1 mouse cellular context compared by ENCODE assay signal in the genomic region with DNA sequence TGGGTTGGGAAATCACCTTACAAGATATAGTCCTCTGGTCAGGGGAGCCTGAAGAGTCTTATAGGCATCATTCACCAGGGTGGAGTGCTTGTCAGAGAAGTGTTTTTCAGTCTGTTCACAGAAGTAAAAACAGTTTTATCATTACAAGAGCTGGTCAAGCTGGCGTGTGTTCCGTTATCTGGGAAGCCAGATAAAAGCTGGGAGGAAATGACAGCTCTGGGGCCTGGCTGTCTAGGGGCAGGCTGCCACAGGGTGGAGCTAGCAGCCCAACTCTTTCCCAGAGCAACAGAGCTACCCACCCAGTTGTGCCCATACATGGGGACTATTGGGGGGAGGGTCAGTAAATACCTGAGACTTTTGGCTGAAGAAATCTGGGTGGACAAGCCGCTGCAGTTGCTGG.
A peak's percentile ranks its signal among the peaks of the same experiment; 100 is the strongest.
TF ChIP-seq lines count a peak whose summit lies in the region.

No protein-coding gene starts in this region.

TF ChIP-seq in MEL, 35 proteins besides CTCF, POLR2A, EP300 and RAD21 (continued from another document):
- peak; percentile 48 for TF ChIP-seq SMC3 (IDR thresholded peaks at IDR 0.05; ENCODE audit: low read depth, low read length)
- TF ChIP-seq CHD1 (IDR thresholded peaks at IDR 0.05; ENCODE audit: low read depth, low read length), result no peak
- TF ChIP-seq ZC3H11A (IDR thresholded peaks at IDR 0.05; ENCODE audit: low read depth, low read length), result 0 out of 2 replicates have a peak, but pooled peaks have one; percentile 20
- peak; percentile 99 for TF ChIP-seq TCF12 (IDR thresholded peaks at IDR 0.05; ENCODE audit: low read depth, low read length)
- TF ChIP-seq GATA1 (IDR thresholded peaks at IDR 0.05; ENCODE audit: low read depth, low read length), result peak; percentile 99
- TF ChIP-seq NELFE (IDR thresholded peaks at IDR 0.05; ENCODE audit: low read depth, low read length), result peak; percentile 58
- peak; percentile 66; the same call in 1 of the 2 replicates for TF ChIP-seq ZNF384 (IDR thresholded peaks at IDR 0.05; ENCODE audit: low read depth, low read length)
- peak; percentile 98 for TF ChIP-seq SIN3A (IDR thresholded peaks at IDR 0.05; ENCODE audit: low read length)
- TF ChIP-seq KAT2A (conservative IDR thresholded peaks at IDR 0.05; ENCODE audit: low read depth, low read length), result 0 out of 2 replicates have a peak, but pooled peaks have one; percentile 32
- TF ChIP-seq MAZ (IDR thresholded peaks at IDR 0.05; ENCODE audit: low read depth, low read length), result peak; percentile 93; the same call in 1 of the 2 replicates
- TF ChIP-seq POLR2AphosphoS2 (IDR thresholded peaks at IDR 0.05; ENCODE audit: low read length), result no peak
- peak; percentile 46; the same call in 1 of the 2 replicates for TF ChIP-seq MEF2A (IDR thresholded peaks at IDR 0.05; ENCODE audit: extremely low read depth, insufficient replicate concordance, low read depth, low read length, poor library complexity, severe bottlenecking)
- TF ChIP-seq RCOR1 (IDR thresholded peaks at IDR 0.05; ENCODE audit: low read depth, low read length), result peak; percentile 93
- TF ChIP-seq MYC (IDR thresholded peaks at IDR 0.05; ENCODE audit: low read depth, low read length), result peak; percentile 53; the same call in 1 of the 2 replicates
- TF ChIP-seq UBTF (IDR thresholded peaks at IDR 0.05; ENCODE audit: borderline replicate concordance, insufficient read depth, low read depth, low read length), result no peak
- TF ChIP-seq MXI1 (IDR thresholded peaks at IDR 0.05; ENCODE audit: low read depth, low read length), result peak; percentile 84
- peak; percentile 88 for TF ChIP-seq ZMIZ1 (IDR thresholded peaks at IDR 0.05; ENCODE audit: low read depth, low read length)
- TF ChIP-seq E2F4 (IDR thresholded peaks at IDR 0.05; ENCODE audit: borderline replicate concordance, low read depth, low read length), result no peak
- no peak for TF ChIP-seq USF2 (IDR thresholded peaks at IDR 0.05; ENCODE audit: borderline replicate concordance in 1 of 2, insufficient read depth in 1 of 2, low read depth in 1 of 2, low read length in 2 of 2)
- peak; percentile 96 for TF ChIP-seq MYB (IDR thresholded peaks at IDR 0.05; ENCODE audit: low read depth, low read length)
- TF ChIP-seq BHLHE40 (IDR thresholded peaks at IDR 0.05; ENCODE audit: borderline replicate concordance, low read depth, low read length), result peak; percentile 78
- peak; percentile 94 for TF ChIP-seq ETS1 (IDR thresholded peaks at IDR 0.05; ENCODE audit: low read depth, low read length)
- TF ChIP-seq MAX (IDR thresholded peaks at IDR 0.05; ENCODE audit: low read length), result peak; percentile 63
- peak; percentile 51; the same call in 1 of the 2 replicates for TF ChIP-seq ELF1 (IDR thresholded peaks at IDR 0.05; ENCODE audit: low read depth, low read length)
- no peak for TF ChIP-seq POLR2AphosphoS5 (IDR thresholded peaks at IDR 0.05; ENCODE audit: borderline replicate concordance, low read depth, low read length)
- TF ChIP-seq JUND (IDR thresholded peaks at IDR 0.05; ENCODE audit: low read depth, low read length), result peak; percentile 62; the same call in 1 of the 2 replicates
- TF ChIP-seq ZKSCAN1 (IDR thresholded peaks at IDR 0.05; ENCODE audit: low read depth, low read length), result peak; percentile 37; the same call in 1 of the 2 replicates
- TF ChIP-seq NRF1 (IDR thresholded peaks at IDR 0.05; ENCODE audit: insufficient read depth, low read depth, low read length, poor library complexity, severe bottlenecking), result no peak
- 0 out of 2 replicates have a peak, but pooled peaks have one; percentile 10 for TF ChIP-seq TBP (IDR thresholded peaks at IDR 0.05; ENCODE audit: low read depth, low read length)
